Mouse (Mus musculus) mouse trophoblast stem cell (cell line): ENCODE measurements at regions not wholly inside any gene's neighbourhood (a gene's known extent, or its start where the extent isn't known, plus 50 kb on each side); places are given as distances from the start of the nearest gene placed in this dataset.

Source experiments
- in situ Hi-C, 2 experiments: fragments of 300-500 bp; cut with MseI, MboI; formaldehyde crosslinking; loops; 2 replicates in 1 of 2; 3 replicates in 1 of 2; pipeline ENCODE4 v1.15.1; 2025

DNA sequence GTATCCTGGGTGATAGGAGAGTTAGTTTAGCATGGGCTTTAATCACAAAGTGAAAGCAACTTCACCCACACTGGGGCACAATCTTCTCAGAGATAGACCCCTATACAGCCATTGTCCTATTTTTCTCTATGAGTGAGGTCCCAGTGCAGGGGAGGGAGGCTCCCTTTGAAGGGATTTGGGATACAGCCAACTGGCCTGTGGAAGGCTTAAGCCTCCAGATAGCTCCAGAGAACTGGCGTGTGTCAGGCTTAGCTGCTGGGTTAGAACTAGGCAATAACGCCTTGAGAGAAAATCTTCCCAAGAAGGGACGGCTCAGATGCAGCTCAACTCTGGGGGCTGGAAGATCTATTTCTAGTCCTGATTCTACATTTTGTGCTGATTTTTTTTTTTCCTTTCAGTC lies 397.4 kb upstream of the Zdhhc25 start:
- in situ Hi-C loops = no loop called here

DNA sequence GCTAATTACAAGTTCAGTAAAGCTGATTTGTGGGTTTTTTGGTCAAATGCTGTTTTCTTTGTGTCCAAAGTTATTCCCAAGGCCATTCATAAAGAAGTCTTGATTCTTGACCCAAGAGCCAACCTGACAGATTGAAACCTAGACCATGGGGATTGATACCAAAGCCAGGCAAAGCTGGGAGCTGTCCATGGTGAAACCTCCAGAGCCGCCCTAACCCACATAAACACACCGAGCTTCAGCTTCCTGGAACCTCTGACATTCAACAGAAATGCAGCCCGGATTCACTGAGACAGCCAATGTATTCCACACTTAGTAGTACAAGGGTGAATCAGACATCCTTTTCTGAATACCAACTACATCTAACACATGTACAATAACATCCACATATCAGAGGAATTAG lies 386.7 kb upstream of the Zdhhc25 start:
- in situ Hi-C loops = no loop called here

DNA sequence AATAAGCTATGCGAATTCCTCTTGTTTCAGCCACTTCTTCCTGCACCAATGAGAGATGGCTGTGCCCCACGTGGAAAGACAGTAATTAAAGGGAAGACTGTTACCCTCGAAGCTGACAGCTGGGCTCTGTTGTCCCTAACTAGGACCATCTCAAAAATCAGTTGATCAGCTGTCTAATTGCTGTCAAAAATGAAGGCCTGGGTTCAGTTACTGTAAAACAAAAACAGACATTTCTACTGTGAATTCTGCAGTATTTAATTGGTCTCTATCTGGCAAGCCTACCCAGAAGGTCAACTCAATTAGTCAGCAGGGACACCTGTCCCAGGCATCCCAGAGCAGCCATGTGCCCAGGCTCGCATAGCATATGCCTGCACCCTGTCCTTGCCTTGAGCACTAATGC lies 385.8 kb upstream of the Zdhhc25 start:
- in situ Hi-C loops = no loop called here

DNA sequence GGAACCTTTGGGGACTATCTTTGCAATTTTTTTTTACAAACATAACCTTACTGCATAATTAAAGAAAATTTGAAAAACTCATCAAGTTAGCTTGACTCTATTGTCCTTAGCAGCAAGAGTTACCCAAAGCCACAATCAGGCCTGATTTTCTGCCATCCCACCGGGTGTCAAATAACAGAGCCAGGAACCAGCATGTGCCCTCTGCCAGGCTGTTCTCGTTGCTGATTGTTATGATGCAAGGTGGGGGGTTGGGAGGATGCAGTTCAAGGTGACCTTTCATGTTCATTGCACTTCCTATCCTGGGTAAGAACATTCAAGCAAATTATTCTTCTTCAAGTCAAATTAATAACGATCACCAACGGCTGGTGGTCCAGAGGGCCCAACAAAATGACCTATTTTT lies 370.6 kb upstream of the Zdhhc25 start:
- in situ Hi-C loops = no loop called here

DNA sequence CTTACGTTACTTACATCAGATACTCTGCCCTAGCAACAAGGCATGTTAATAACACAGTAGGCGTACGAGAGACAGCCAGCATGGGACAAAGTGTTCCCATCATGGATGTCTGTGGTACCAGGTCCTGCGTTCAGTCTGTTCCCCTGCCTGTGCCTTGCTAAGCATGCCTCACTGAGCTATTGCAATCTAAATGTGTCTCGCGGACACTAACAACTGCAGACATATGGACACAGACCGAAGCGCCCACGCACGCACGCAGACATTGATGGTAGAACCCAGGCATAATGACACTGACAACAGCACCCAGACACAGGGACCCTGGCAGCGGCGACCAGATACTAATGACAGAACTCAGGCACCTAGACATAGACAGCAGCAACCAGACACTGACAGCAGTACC lies 355.5 kb upstream of the Zdhhc25 start:
- in situ Hi-C loops = no loop called here

DNA sequence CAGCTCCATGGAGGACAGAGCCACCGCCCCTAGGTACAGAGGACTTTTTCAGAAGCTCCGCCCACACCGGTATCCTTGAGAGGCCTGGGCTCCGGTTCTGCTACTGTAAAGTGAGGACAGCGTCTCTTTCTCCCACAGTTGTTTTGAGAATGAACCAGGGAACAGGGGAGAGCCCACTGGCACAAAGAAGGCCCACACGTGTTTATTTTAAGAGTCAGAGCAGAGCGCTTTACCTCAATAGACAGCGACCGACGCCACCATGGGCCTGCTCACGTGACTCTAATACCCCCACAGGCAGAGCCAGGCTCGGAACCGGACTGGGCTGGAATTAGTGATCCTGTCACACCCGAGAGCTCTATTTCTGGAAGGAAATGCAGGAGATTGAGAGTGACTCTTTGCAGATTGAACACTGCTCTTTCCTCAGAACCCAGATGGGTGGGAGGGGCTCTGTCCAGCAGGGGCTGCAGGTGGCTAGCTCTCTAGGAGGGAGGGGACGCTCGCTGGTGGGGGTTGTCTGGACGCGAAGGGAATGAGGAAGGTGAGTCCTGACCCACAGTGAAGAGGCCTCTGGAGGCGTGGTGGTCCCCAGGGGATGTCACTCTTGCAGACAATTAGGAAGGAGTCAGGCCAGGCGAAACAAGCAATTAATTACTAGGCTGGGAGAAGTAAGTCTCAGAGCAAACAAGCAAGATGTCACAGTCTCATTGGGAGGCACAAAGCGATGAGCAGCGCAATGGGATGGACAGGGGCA lies 354.4 kb upstream of the Zdhhc25 start:
- in situ Hi-C loops = no loop called here

DNA sequence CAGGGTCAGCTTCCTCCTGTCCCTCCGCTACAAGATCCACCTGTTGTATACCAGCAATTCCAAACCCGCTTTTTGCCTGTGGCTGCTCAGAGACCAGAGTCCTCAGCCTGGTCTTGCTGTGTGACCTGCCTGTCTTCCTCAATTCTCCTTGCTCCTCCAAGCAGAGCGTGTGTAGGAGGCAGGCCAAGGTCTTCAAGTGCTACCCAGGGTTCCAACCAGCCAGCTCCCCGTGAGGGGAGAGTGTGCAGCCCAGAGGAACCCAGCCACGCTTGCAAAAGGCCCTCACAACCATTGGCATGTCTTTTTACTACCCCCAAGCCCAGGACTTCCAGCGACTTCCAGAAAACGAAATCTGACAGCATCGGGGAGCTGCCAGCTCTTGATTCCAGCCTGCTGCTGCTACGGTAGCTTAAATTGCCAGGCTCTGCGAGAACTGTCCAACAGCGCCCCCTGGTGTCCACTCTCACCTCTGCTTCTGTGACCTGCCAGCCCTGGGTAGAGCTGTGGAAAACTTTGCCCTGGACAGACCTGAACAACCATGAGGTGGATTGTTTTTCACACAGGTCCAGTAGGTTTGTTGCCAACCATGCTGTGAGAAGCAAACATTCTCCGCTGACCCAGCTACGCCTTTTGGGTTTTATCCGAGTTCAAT lies 352.0 kb upstream of the Zdhhc25 start:
- in situ Hi-C loops = no loop called here

DNA sequence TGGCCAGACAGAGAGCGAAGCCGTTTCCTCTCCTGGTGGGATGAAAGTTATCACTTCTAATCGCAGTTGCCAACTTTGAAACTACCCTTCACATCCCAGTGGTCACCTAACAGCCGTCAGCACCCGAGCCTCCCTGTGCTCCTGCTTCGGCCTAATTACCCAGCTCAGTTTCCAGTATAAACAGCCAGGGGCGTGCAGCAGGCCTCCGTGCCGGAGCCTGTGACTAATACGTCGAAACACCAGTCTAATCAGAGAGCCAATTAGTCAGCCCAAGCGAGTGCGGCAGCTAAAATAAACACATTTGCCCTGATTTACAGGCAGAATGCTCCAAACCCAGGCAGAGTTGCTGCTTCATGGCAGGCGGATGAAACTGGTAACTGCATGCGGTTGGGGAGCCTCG lies 312.1 kb upstream of the Zdhhc25 start:
- in situ Hi-C loops = no loop called here

DNA sequence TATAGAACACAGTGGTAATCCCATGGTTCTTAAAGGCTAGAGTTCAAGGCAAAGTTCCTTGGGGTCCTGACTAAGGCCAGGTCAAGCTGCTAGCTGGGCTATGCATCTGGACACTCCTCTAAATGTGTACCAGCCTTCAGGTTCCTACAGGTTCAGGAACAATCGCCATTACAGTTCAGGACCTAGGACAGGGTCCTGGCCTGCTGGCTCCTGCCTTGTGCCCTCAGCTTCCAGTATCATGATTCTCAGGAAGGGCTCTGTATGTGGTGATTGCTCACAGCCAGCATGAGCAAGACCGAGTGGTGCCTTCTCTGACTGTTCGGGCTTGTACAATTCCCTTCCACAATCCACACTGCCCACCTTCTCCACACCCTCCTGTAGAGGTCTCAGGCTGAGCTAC lies 311.4 kb upstream of the Zdhhc25 start:
- in situ Hi-C loops = no loop called here

DNA sequence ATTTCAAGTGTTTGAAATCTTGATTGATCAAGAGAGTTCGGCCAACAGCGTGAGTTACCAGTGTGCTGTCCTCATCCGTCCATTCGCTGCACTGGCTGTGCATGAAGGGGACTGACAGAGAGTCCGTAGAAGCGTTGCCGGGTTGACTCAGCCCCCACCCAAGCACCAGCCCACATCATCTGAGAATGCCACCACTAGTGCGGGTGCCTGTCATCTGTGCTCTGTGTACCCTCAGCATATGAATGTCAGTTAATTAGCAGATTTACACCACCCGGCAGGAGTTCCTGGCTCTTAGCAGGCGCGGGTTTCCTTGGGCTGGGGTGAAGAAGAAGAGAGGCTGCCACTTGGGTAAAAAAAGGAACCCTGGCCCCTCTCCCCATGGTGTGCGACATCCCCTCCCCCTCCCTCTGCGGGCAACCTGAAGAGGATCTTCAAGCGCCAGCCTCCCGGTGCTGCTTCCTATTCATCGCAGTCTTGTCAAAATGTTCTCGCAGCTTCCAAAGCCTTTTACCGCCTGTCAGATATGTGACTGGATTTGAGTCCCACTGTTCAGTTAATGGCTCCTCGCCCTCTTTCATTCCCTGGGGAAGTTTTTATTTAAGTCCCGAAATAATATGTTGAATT lies 309.2 kb upstream of the Zdhhc25 start:
- in situ Hi-C loops = no loop called here

DNA sequence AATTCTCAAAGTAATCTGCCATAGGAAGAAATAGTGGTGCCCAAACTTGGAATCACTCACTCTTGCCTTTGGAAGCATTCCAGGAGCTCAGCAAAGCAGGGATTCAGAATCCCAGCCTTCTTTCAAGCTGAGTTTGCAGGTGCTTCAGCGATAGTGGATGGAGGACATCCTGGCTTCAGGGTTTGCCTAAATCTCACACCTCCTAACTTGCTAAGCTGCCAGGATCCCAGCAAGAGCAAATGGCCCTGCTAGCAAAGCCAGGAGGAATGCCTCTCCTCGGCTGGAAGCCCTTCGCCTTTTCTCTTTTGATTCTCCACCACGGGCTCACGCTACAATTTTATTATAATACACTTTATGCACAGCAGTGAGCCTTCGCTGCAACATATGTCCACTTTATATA lies 301.0 kb upstream of the Zdhhc25 start:
- in situ Hi-C loops = no loop called here

DNA sequence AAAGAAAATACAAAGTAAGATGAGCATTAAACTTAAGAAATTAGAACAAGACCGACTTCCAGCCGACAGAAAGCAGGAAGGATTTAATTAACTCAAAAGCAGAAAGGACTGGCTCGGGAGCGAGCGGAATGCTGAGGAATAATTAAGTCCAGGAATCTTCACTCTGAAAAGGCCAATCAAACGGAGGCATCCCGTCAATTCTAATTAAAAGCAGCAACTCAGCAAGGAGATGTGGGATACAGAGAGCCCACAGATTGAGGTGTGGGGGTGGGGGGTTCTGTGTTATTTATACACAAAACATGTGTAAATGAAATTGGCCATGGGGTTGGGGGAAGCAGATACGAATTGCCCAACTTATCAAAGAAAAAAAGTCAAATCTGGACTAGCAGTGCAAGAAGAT lies 288.9 kb upstream of the Zdhhc25 start:
- in situ Hi-C loops = no loop called here

DNA sequence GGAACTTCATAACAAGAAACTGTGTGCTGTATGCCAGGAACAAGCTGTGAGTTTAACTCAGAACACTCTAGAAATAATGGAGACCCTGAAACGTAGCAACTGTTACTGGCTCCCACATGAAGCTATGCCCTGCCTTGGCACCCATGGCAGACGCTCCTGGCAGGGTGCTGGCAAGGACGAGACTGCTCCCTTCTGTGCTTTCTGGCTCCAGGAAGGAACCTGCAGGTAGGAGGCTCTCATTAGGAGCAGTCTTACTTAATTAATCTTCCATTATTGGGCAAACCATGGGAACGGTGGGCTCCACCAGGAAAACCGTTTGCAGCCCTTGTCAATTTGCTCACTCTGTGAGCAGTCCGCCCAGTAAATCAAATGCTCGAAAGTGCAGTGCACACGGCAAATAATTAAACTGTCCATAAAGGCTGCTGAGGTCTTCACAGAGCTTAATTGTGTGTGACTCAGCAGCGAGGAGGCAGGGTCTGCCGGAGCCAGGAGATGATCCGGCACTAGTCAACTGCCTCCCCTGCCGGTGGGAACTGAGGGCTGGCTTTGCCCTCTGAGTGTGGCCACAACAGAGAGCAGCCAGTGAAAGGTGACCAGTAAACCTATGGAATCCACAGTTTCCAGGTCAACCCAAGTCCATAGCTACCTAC lies 285.2 kb upstream of the Zdhhc25 start:
- in situ Hi-C loops = no loop called here

DNA sequence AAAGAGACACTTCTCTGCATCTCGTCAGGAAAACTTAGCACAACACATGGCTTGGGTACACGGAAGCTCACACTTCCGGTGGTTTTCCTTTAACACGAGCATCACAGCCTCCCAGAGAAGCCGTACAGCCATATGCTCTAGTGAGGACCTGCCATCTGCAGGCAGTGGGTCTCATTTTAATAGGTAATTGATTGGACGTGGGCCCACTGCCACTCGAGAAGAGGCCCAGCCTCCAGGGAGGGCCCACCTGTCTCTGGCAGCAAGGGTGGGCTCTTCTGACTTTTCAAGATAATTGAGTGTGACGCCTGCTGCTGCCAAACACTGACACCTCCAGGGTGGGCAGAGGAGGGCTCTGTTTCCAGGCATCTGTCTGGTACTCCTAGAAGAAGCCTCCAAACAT lies 282.1 kb upstream of the Zdhhc25 start:
- in situ Hi-C loops = no loop called here

DNA sequence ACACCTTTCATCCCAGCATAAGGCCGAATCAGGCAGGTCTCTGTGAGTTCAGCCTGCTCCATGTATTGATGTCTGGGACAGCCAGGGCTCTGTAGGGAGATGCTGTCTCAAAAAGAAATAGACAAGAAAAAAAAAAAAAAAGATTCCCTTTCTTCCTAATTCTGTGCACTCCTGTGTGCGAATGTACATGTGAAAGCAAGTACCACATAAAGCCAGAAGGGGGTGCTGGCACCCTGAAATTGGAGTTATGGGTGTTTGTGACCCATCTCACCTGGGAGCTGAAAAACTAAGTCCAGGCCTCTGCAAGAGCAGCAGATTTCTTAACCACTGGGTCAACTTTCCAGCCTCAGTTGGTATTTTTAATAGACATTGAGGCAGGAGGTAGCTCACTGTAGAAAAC lies 280.6 kb upstream of the Zdhhc25 start:
- in situ Hi-C loops = no loop called here

DNA sequence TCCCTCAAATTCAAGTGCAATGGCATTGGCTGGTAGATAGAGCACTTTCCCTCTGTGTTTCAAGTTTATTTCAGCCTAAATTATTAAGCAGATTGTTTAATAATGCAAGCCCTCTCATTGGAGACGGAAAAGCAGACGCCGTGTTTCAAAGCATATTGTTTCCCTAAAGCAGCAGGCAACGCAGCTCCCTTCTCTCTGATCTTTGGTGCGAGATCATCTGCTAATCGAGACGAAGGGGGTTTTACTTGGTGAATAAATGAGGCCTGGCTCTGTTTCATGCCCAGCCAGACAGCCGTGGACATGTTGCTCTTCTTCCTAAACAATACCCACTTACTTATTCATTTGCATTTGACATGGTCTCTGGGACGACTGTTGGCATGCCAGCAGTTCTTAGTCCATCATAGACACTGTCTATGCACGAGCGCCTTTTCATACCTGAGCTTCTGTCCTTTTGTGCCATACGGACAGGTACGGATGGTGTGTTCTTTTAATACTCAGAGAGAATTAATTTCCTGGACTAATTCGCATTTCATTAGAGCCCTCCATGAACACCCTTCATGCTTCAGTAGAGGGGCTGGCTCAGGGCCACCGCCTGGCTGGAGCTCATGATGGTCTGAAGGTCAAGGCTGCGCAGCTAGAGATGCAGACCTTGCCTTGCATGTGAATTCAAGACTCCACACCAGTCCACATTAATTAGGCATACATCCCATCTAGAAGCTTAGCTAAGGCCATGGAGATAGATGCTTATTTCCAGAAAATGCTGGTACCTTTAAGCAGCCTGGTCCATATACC lies 276.3 kb upstream of the Zdhhc25 start:
- in situ Hi-C loops = no loop called here

DNA sequence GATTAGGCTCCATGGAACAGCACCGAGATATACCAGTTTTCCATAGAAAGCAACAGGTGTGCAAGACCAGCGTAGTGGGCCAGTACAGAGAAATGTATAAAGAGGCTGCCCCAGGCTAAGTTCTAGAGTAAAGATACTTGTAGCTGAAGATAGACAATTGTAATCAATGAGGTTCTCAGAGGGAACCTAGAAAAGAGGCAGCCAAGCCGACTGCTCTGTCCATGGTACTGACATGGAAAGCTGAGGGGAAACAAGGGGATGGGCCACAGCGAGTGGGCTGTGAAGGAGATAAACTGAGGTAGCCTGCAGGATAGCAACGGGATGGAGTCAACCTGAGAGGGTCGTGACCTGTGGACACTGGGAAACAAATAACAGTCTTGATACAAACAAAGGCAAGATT lies 275.0 kb upstream of the Zdhhc25 start:
- in situ Hi-C loops = no loop called here

DNA sequence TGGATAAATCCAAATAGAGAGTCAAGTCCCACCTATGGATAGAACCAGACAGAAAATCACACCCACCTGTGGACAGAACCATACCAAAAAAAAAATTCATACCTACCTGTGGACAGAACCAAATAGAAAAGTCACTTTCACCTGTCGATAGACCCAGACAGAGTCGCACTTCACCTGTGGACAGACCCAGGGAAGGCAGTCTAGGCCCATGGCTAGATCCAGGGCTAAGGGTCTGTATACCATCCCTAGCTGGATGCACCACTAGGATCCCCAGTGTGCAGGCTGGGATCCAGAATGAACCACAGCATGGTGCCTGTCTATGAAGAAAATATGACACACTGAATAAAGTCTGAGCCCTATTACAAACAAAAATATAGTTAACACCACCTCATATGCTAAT lies 246.9 kb upstream of the Zdhhc25 start:
- in situ Hi-C loops = no loop called here

DNA sequence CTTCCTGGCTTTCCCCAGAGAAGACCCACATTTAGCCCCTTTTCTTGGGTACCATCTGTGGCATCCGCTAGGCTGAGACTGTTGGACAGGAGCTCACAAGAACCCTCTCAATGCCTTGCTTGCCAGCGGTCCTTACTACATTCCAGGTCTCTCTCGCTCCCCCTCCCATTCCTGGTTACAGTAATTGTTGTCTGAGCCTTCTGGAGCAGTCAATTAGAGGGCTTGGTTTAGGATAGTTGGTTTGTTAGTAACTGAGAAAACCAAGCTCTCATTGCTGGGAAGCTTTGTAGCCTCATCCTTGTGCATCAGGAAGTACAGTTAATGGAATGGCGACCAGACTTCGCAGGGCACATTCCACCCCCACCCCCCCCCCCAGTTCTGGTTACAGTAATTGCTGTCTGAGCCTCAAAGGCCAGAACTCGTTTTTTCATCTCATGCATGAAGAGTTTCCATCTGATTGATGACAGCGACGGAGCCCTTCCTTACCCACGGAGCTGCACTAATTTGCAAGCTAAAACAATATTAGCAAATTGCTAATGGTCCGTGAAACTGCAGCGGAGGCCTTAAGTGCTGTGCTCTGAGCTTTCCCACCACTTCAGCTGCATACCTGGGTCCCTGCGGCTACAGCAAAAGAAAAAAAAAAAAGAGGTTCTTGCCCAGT lies 239.6 kb upstream of the Zdhhc25 start:
- in situ Hi-C loops = no loop called here

DNA sequence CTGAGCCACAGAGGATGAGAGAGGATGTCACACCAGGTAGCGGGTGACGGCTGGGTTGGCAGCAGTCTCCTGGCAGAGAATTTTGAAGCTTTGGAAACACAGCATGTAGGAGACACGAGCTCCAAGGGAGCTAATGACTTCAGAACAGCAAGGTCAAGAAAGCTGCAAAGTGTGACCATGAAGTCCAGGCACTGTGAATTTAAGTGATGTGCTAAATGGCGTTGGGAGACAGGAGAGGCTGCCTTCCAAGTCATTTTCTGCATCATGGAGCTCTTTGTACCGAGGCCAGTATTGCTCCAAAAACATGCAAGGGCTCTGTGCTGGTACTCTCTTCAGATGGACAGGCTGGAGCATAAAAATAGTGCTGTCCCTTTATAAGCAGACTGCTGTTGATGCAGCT lies 238.8 kb upstream of the Zdhhc25 start:
- in situ Hi-C loops = no loop called here

DNA sequence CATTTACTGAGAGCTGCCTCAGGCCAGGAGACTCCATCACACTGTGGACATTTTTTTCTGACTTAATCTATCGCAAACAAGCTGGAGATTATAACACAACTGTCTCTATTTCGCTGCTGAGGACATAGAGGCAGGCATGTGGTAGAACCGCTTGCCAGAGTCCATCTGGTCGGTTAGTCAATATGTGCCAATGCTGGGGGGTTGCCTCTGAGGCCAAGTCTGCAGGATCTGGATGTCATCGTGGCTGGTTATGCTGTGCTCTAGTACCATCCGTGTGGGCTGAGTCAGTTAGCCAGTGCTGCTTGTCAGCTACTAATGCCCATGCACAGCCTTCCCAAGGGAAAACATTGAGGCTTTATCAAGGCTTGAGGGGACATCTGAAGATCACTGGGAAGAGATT lies 237.1 kb upstream of the Zdhhc25 start:
- in situ Hi-C loops = no loop called here
